Mouse (Mus musculus) stomach, postnatal 0 days (tissue): Measurements from ENCODE around the gene Ptprn2.

Experiments
- CTCF ChIP-seq: IDR thresholded peaks from 2 replicates; pipeline ENCODE4 v1.5.1; 2016; ENCODE audit warnings: antibody characterized with exemption, low read depth, mild to moderate bottlenecking, moderate library complexity
- EP300 ChIP-seq: optimal IDR thresholded peaks from 2 replicates; pipeline ENCODE3; 2016; ENCODE audit warnings: antibody characterized with exemption

- no peak for TF ChIP-seq CTCF
- no peak for TF ChIP-seq EP300
Measured at GRCm38 (mm10) chr12:116574102-116574501, 88.6 kb downstream of the Ptprn2 start.
